Mouse (Mus musculus): ENCODE results near the gene Cryba4. TPM values are rescaled to one million over a fixed set of nuclear protein-coding genes. Genes with fewer than 3 reads are reported as not detected.

Gene Cryba4
- polyA plus RNA-seq, 1 experiment, result 2.8 TPM

GRCm38 (mm10) chr5:112208321-112208720 lies 44.0 kb downstream of the Cryba4 start:
- peaks cover 34% of the 10 kb centered on the region for H3K27me3 ChIP-seq (ENCODE audit: control insufficient read depth, insufficient read depth, insufficient read length)
- no peaks in the 10 kb centered on the region for H3K79me2 ChIP-seq (ENCODE audit: control insufficient read depth, insufficient read depth)
- TF ChIP-seq TCF12 (IDR thresholded peaks at IDR 0.05; ENCODE audit: insufficient read depth, poor library complexity, severe bottlenecking) (no peak), POLR2AphosphoS2 (IDR thresholded peaks at IDR 0.05; ENCODE audit: insufficient read length, low read depth) (no peak), MYOG (IDR thresholded peaks at IDR 0.05; ENCODE audit: control insufficient read depth in 1 of 3, insufficient read depth in 1 of 3, insufficient read length in 2 of 3, low read depth in 2 of 3) (no peak), POLR2A (IDR thresholded peaks at IDR 0.05; ENCODE audit: insufficient read length, low read depth) (no peak), REST (IDR thresholded peaks at IDR 0.05; ENCODE audit: insufficient read depth, insufficient read length) (no peak), MAX (IDR thresholded peaks at IDR 0.05; ENCODE audit: low read depth) (no peak), SRF (IDR thresholded peaks at IDR 0.05; ENCODE audit: control insufficient read depth, insufficient read length, low read depth) (no peak), USF1 (IDR thresholded peaks at IDR 0.05; ENCODE audit: low read depth) (no peak), CEBPB (IDR thresholded peaks at IDR 0.05; ENCODE audit: insufficient read depth, poor library complexity, severe bottlenecking) (no peak), MYOD1 (IDR thresholded peaks at IDR 0.05; ENCODE audit: control insufficient read depth in 1 of 3, insufficient read length in 2 of 3, low read depth in 2 of 3) (no peak), E2F4 (IDR thresholded peaks at IDR 0.05; ENCODE audit: insufficient read depth) (no peak)
- no peak overlapping the region for H3ac ChIP-seq (ENCODE audit: control insufficient read depth, insufficient read length)
- H3K4me3 ChIP-seq, result no peak overlapping the region
- H3K36me3 ChIP-seq (ENCODE audit: control insufficient read depth, insufficient read depth), result no peaks in the 10 kb centered on the region
- no peak overlapping the region for H3K4me2 ChIP-seq (ENCODE audit: low read depth)

GRCm38 (mm10) chr5:112206543-112207255 lies 45.6 kb downstream of the Cryba4 start:
- Histone ChIP-seq H3K79me2 (ENCODE audit: control insufficient read depth, insufficient read depth) (no peaks in the 10 kb centered on the region), H3ac (ENCODE audit: control insufficient read depth, insufficient read length) (no peak overlapping the region), H3K4me2 (ENCODE audit: low read depth) (no peak overlapping the region), H3K4me3 (no peak overlapping the region), H3K27me3 (ENCODE audit: control insufficient read depth, insufficient read depth, insufficient read length) (peaks cover 44% of the 10 kb centered on the region), H3K36me3 (ENCODE audit: control insufficient read depth, insufficient read depth) (no peaks in the 10 kb centered on the region)
- no peak for TF ChIP-seq SRF (IDR thresholded peaks at IDR 0.05; ENCODE audit: control insufficient read depth, insufficient read length, low read depth)
- TF ChIP-seq REST (IDR thresholded peaks at IDR 0.05; ENCODE audit: insufficient read depth, insufficient read length), result no peak
- no peak for TF ChIP-seq MYOG (IDR thresholded peaks at IDR 0.05; ENCODE audit: control insufficient read depth in 1 of 3, insufficient read depth in 1 of 3, insufficient read length in 2 of 3, low read depth in 2 of 3)
- no peak for TF ChIP-seq USF1 (IDR thresholded peaks at IDR 0.05; ENCODE audit: low read depth)
- TF ChIP-seq POLR2AphosphoS2 (IDR thresholded peaks at IDR 0.05; ENCODE audit: insufficient read length, low read depth), result no peak
- no peak for TF ChIP-seq TCF12 (IDR thresholded peaks at IDR 0.05; ENCODE audit: insufficient read depth, poor library complexity, severe bottlenecking)
- no peak for TF ChIP-seq MYOD1 (IDR thresholded peaks at IDR 0.05; ENCODE audit: control insufficient read depth in 1 of 3, insufficient read length in 2 of 3, low read depth in 2 of 3)
- TF ChIP-seq MAX (IDR thresholded peaks at IDR 0.05; ENCODE audit: low read depth), result no peak
- no peak for TF ChIP-seq E2F4 (IDR thresholded peaks at IDR 0.05; ENCODE audit: insufficient read depth)
- no peak for TF ChIP-seq TCF3 (IDR thresholded peaks at IDR 0.05; ENCODE audit: insufficient read length, low read depth)
- no peak for TF ChIP-seq CEBPB (IDR thresholded peaks at IDR 0.05; ENCODE audit: insufficient read depth, poor library complexity, severe bottlenecking)
- no peak for TF ChIP-seq POLR2A (IDR thresholded peaks at IDR 0.05; ENCODE audit: insufficient read length, low read depth)

GRCm38 (mm10) chr5:112199656-112200055 lies 52.7 kb downstream of the Cryba4 start:
- Histone ChIP-seq H3K4me2 (ENCODE audit: low read depth) (no peak overlapping the region), H3K79me2 (ENCODE audit: control insufficient read depth, insufficient read depth) (no peaks in the 10 kb centered on the region)

More at GRCm38 (mm10) chr5:112199656-112200055, 52.7 kb downstream of the Cryba4 start:
- Histone ChIP-seq H3K36me3 (ENCODE audit: control insufficient read depth, insufficient read depth) (no peaks in the 10 kb centered on the region), H3K4me3 (no peak overlapping the region), H3K27me3 (ENCODE audit: control insufficient read depth, insufficient read depth, insufficient read length) (peaks cover 48% of the 10 kb centered on the region), H3ac (ENCODE audit: control insufficient read depth, insufficient read length) (no peak overlapping the region)
- TF ChIP-seq TCF3 (IDR thresholded peaks at IDR 0.05; ENCODE audit: insufficient read length, low read depth) (no peak), TCF12 (IDR thresholded peaks at IDR 0.05; ENCODE audit: insufficient read depth, poor library complexity, severe bottlenecking) (no peak), CEBPB (IDR thresholded peaks at IDR 0.05; ENCODE audit: insufficient read depth, poor library complexity, severe bottlenecking) (no peak), SRF (IDR thresholded peaks at IDR 0.05; ENCODE audit: control insufficient read depth, insufficient read length, low read depth) (no peak), MYOG (IDR thresholded peaks at IDR 0.05; ENCODE audit: control insufficient read depth in 1 of 3, insufficient read depth in 1 of 3, insufficient read length in 2 of 3, low read depth in 2 of 3) (no peak), REST (IDR thresholded peaks at IDR 0.05; ENCODE audit: insufficient read depth, insufficient read length) (no peak), POLR2A (IDR thresholded peaks at IDR 0.05; ENCODE audit: insufficient read length, low read depth) (no peak), E2F4 (IDR thresholded peaks at IDR 0.05; ENCODE audit: insufficient read depth) (no peak), POLR2AphosphoS2 (IDR thresholded peaks at IDR 0.05; ENCODE audit: insufficient read length, low read depth) (no peak), MYOD1 (IDR thresholded peaks at IDR 0.05; ENCODE audit: control insufficient read depth in 1 of 3, insufficient read length in 2 of 3, low read depth in 2 of 3) (no peak), USF1 (IDR thresholded peaks at IDR 0.05; ENCODE audit: low read depth) (no peak), MAX (IDR thresholded peaks at IDR 0.05; ENCODE audit: low read depth) (no peak)

Other genes with a start within 250 kb of the Cryba4 start
- 0.36 TPM for gene Crybb1, start 3.3 kb upstream of the Cryba4 start, polyA plus RNA-seq (2012; fragmentation: generic; extraction: Trizol)
- 94.7 TPM for gene Tpst2, start 24.2 kb upstream of the Cryba4 start, polyA plus RNA-seq (2012; fragmentation: generic; extraction: Trizol)
- 31.7 TPM for gene Tfip11, start 73.8 kb upstream of the Cryba4 start, polyA plus RNA-seq (2012; fragmentation: generic; extraction: Trizol)
- 19.0 TPM for gene Srrd, start 90.5 kb upstream of the Cryba4 start, polyA plus RNA-seq (2012; fragmentation: generic; extraction: Trizol)
- gene Hps4, start 90.6 kb upstream of the Cryba4 start, polyA plus RNA-seq (2012; fragmentation: generic; extraction: Trizol), result 19.1 TPM
- 0.04 TPM for gene Gm6583, start 103.5 kb upstream of the Cryba4 start, polyA plus RNA-seq (2012; fragmentation: generic; extraction: Trizol)
- 0.67 TPM for gene Asphd2, start 142.3 kb upstream of the Cryba4 start, polyA plus RNA-seq (2012; fragmentation: generic; extraction: Trizol)
- not detected for gene Gm6588, start 196.9 kb upstream of the Cryba4 start, polyA plus RNA-seq (2012; fragmentation: generic; extraction: Trizol)